Mouse (Mus musculus): ENCODE measurements around the gene Tgfbr1. TPM values are rescaled to one million over a fixed set of nuclear protein-coding genes. Genes with fewer than 3 reads are reported as not detected.

Tgfbr1 gene
- total and polyA plus RNA-seq, 3 experiments: 4.3 to 4.5 TPM; not detected in 1

- Histone ChIP-seq H3K4me3 (ENCODE audit: control insufficient read depth in 1 of 2, insufficient read depth in 1 of 2, low read depth in 2 of 2, low read length in 2 of 2) (no peak overlapping the region), H3K9ac (ENCODE audit: control insufficient read depth, low read depth, low read length, poor library complexity, severe bottlenecking) (no peak overlapping the region), H3K27ac (ENCODE audit: control insufficient read depth, low read depth, low read length) (no peak overlapping the region), H3K79me2 (ENCODE audit: control insufficient read depth, insufficient read depth, low read length, poor library complexity) (no peaks in the 10 kb centered on the region), H3K36me3 (ENCODE audit: control insufficient read depth in 1 of 2, insufficient read depth in 2 of 2, low read length in 2 of 2) (no peaks in the 10 kb centered on the region), H3K9me3 (replicated peaks; ENCODE audit: insufficient read depth, low read length) (no peaks in the 10 kb centered on the region), H3K27me3 (ENCODE audit: control insufficient read depth in 1 of 2, insufficient read depth in 2 of 2, low read length in 2 of 2) (no peaks in the 10 kb centered on the region; a peak in 1 of 4 replicates), H3K4me1 (ENCODE audit: control insufficient read depth in 1 of 2, insufficient read depth in 2 of 2, low read length in 2 of 2) (no peaks in the 10 kb centered on the region)
- TF ChIP-seq RAD21 (IDR thresholded peaks at IDR 0.05; ENCODE audit: low read depth, low read length) (no peak), MEF2A (IDR thresholded peaks at IDR 0.05; ENCODE audit: extremely low read depth, insufficient replicate concordance, low read depth, low read length, poor library complexity, severe bottlenecking) (no peak), EP300 (IDR thresholded peaks at IDR 0.05; ENCODE audit: low read depth in 1 of 2, low read length in 2 of 2) (no peak), USF2 (IDR thresholded peaks at IDR 0.05; ENCODE audit: borderline replicate concordance in 1 of 2, insufficient read depth in 1 of 2, low read depth in 1 of 2, low read length in 2 of 2) (no peak)
- no peak for DNase-seq (ENCODE audit: low read depth, low spot score)
These were observed 78.1 kb downstream of the Tgfbr1 start for GRCm38 (mm10) chr4:47431081-47431480.

GRCm38 (mm10) chr4:47432766-47433165 lies 79.7 kb downstream of the Tgfbr1 start:
- no peak overlapping the region for H3K4me3 ChIP-seq (ENCODE audit: control insufficient read depth in 1 of 2, insufficient read depth in 1 of 2, low read depth in 2 of 2, low read length in 2 of 2)
- H3K27ac ChIP-seq (ENCODE audit: control insufficient read depth, low read depth, low read length): no peak overlapping the region
- DNase-seq (ENCODE audit: low read depth, low spot score): no peak
- no peak overlapping the region for H3K9ac ChIP-seq (ENCODE audit: control insufficient read depth, low read depth, low read length, poor library complexity, severe bottlenecking)
- H3K79me2 ChIP-seq (ENCODE audit: control insufficient read depth, insufficient read depth, low read length, poor library complexity): no peaks in the 10 kb centered on the region
- no peaks in the 10 kb centered on the region; a peak in 1 of 4 replicates for H3K27me3 ChIP-seq (ENCODE audit: control insufficient read depth in 1 of 2, insufficient read depth in 2 of 2, low read length in 2 of 2)
- TF ChIP-seq SMC3 (IDR thresholded peaks at IDR 0.05; ENCODE audit: low read depth, low read length) (no peak), ZC3H11A (IDR thresholded peaks at IDR 0.05; ENCODE audit: low read depth, low read length) (no peak), POLR2A (IDR thresholded peaks at IDR 0.05; ENCODE audit: control insufficient read depth in 1 of 2, insufficient read depth in 1 of 2, low read depth in 1 of 2, low read length in 2 of 2, poor library complexity in 1 of 2) (no peak), TCF12 (IDR thresholded peaks at IDR 0.05; ENCODE audit: low read depth, low read length) (no peak), MAZ (IDR thresholded peaks at IDR 0.05; ENCODE audit: low read depth, low read length) (no peak), MEF2A (IDR thresholded peaks at IDR 0.05; ENCODE audit: extremely low read depth, insufficient replicate concordance, low read depth, low read length, poor library complexity, severe bottlenecking) (no peak), RAD21 (IDR thresholded peaks at IDR 0.05; ENCODE audit: low read depth, low read length) (no peak), ETS1 (IDR thresholded peaks at IDR 0.05; ENCODE audit: low read depth, low read length) (no peak), MYB (IDR thresholded peaks at IDR 0.05; ENCODE audit: low read depth, low read length) (no peak), ZMIZ1 (IDR thresholded peaks at IDR 0.05; ENCODE audit: low read depth, low read length) (no peak), USF1 (IDR thresholded peaks at IDR 0.05; ENCODE audit: low read depth, low read length) (no peak), TAL1 (IDR thresholded peaks at IDR 0.05; ENCODE audit: low read length) (no peak), MAX (IDR thresholded peaks at IDR 0.05; ENCODE audit: low read length) (no peak), NRF1 (IDR thresholded peaks at IDR 0.05; ENCODE audit: insufficient read depth, low read depth, low read length, poor library complexity, severe bottlenecking) (no peak), TBP (IDR thresholded peaks at IDR 0.05; ENCODE audit: low read depth, low read length) (no peak), EP300 (IDR thresholded peaks at IDR 0.05; ENCODE audit: low read depth in 1 of 2, low read length in 2 of 2) (no peak), NELFE (IDR thresholded peaks at IDR 0.05; ENCODE audit: low read depth, low read length) (no peak), MXI1 (IDR thresholded peaks at IDR 0.05; ENCODE audit: low read depth, low read length) (no peak)
- H3K4me1 ChIP-seq (ENCODE audit: control insufficient read depth in 1 of 2, insufficient read depth in 2 of 2, low read length in 2 of 2): no peaks in the 10 kb centered on the region
- H3K9me3 ChIP-seq (replicated peaks; ENCODE audit: insufficient read depth, low read length): no peaks in the 10 kb centered on the region
- H3K36me3 ChIP-seq (ENCODE audit: control insufficient read depth in 1 of 2, insufficient read depth in 2 of 2, low read length in 2 of 2): no peaks in the 10 kb centered on the region

Measured in MEL (cell line).